Mouse (Mus musculus) T-helper 17 cell (primary cell): ENCODE results near the gene Ankrd24.
"Not testable (repeated sequence)": the region's sequence is repeated elsewhere in the genome, so short reads cannot be mapped to it uniquely, and the experiment has no call there.

Experiments
- in situ Hi-C, 2 experiments: fragments of 300-600 bp; cut with MboI, MseI; formaldehyde crosslinking; loops; 1 replicate in 1 of 2; 2 replicates in 1 of 2; pipeline ENCODE4 v1.15.1; 2025; ENCODE audit warnings: high pct_unique_total_duplicates in 2 of 2

The Ankrd24 gene

DNA sequence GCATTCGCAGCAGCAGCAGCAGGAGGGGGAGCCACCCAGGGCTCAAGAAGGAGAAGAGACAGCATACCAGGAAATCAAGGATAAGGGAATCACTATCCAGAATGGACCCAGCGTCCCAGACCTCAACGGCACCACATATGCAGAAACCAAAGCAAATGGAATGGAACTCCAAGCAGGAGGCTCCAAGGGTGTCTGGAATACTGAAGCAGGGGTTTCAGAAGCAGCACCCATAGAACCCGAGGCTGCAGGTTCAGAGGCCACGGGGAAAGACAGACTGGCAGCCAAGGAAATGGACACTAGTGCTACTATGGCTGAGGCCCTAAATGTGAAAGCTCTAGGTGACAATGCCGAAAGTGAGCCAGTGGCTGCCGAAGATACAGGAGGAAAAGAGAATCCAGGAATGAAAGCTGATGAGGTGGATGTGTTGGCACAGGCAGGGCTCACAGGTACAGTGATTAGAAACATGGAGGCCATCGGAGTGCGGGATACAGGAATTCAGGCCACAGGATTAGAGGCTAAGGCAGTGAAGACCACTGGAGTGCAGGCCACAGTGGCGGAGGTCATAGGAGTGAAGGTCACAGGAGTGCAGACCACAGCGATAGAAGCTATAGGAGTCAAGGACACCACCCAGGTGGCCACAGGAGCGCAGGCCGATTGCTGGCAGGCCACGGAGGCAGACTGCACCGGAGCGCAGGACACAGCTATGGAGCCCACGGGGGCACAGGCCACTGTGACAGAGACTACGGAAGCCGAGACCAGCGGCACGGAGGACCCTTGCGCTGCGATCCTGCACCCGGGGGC, 14.5 kb downstream of the Ankrd24 start:
- in situ Hi-C loops: loop anchor here (5.0 to 25.0 kb wide), 4 partner anchors 62 to 1144 kb away; partner anchors contain the start of gene Zfp433 (in 1 of the 2)

DNA sequence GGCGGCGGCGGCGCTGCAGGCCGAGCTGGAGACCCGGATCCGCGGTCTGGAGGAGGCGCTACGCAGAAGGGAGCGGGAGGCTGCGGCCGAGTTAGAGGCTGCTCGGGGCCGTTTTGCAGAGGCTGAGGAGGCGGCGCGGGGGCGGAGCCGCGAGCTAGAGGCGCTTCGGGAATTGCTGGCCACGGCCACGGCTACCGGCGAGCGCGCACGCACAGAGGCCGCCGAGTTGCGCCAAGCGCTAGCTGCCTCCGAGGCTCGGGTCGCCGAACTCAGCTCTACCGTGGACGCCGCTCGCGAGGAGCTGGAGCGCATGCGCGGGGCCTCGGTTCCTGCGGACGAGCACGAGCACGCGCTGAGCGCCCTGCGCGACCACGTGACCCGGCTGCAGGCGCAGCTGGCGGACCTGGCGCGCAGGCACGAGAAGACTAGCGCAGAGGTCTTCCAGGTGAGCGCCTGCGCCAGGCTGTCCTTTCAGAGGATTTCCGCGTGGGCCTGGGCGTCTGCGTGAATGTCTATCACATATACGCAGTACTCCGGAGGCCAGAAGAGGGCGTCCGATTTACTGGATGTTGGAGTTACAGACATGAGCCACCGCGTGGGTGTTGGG, 15.2 kb downstream of the Ankrd24 start:
- in situ Hi-C loops: loop anchor here (5.0 to 25.0 kb wide), 4 partner anchors 61 to 1144 kb away; partner anchors contain the start of gene Zfp433 (in 1 of the 2)

GRCm38 (mm10) chr10:81644162-81644561, 15.8 kb downstream of the Ankrd24 start:
- in situ Hi-C loops: loop anchor here (5.0 to 25.0 kb wide), 4 partner anchors 61 to 1143 kb away; partner anchors contain the start of gene Zfp433 (in 1 of the 2)

- in situ Hi-C loops: loop anchor here (5.0 to 25.0 kb wide), 4 partner anchors 60 to 1143 kb away; partner anchors contain the start of gene Zfp433 (in 1 of the 2)
Observed at GRCm38 (mm10) chr10:81644716-81645115, 16.4 kb downstream of the Ankrd24 start.

DNA sequence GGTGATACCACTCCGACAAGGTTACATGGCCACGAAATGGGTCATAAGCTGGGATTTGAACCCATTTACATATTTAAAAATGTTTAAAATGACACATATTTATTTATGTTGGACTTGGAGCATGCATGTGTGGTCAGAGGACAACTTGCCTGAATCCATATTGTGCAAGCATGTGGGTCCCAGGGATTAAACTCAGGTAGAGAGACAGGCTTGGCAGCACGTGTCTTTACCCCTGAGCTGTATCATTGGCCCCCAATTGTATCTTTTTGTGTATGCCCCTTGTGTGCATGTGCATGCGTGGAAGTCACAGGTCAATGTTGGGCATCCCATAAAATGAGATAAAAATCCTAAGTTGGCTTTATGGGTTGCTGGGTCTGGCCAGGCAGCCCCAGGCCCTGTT, 17.1 kb downstream of the Ankrd24 start:
- in situ Hi-C loops: loop anchor here (10.0 to 25.0 kb wide), 3 partner anchors 59 to 1142 kb away; partner anchors contain the start of gene Zfp433 (in 1 of the 2)

DNA sequence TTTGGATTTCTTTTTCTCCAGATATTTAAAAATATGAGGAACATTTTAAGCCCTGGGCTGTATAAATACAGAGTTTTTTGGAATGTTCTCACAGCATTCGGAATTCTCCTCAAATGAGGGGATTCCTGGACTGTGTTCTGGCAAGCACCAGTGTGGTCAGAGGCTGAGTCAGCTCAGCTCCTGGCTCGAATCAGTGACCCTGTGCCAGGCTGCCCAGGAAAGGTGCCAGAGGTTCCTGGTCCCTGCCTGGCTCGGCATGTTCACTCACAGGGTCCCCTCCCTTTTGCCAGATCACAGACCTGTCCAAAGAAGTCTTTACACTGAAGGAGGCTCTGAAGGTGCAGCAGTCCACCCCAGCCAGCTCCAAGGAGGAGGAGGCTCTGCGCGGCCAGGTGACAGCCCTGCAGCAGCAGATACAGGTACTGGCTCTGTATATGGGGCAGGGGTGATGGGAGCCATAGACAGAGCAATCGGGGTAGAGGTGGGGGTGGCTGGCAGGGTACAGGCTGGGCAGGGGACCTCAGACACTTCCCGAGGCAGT, 17.7 kb downstream of the Ankrd24 start:
- in situ Hi-C loops: loop anchor here (10.0 to 25.0 kb wide), 3 partner anchors 59 to 1141 kb away; partner anchors contain the start of gene Zfp433 (in 1 of the 2)

DNA sequence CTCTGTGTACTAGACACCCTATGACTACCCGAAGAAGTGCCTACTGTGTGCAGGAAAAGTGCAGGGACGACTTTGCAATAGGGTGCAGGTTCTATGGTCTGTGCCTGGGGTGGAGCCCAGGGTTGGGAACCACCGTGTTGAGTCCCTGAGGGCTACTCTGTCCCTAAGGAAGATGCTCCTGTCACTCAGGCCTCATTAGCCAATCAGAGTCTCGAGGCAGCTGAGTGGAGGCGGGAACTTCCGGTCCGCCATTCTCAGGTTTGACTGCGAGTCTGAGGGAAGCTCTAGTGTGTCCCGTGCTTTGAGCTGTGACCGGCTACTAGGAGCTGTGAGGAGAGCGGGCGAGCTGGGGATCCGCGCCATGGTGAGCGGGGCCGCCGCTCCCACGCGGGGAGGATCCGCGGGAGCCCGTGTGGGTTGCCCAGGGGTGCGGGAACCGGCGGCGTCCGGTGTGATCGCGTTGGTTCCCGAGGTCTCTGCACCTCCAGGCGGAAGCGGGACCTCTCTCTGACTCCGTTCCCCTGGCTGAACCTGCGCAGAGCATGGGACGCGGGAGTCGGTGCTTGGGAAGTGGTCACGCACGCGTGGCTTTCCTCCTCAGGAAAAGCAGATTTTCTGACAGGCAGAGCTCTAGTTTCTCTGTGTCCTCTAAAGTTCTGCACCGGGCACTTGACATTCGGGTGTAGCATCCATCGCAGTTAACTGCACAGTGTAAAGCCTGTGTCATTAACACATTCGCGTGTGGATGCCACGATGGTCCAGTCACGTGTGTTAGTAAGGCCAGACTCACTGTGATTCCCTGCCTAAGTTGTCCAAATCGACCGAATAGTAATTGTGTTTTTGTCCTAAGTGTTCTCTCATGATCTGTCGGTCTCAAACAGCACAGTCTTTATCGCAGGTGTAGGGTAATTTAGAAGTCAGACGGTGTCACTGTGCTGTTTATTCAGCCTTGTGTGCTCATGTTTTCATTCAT, 20.7 kb downstream of the Ankrd24 start, which contains the start of gene Gm10778:
TSS of gene Gm10778 (plus strand) at position 257 of the 973 bp plus-strand sequence.
- in situ Hi-C loops: loop anchor here (10.0 to 25.0 kb wide), 3 partner anchors 56 to 1138 kb away; partner anchors contain the start of gene Zfp433 (in 1 of the 2)

DNA sequence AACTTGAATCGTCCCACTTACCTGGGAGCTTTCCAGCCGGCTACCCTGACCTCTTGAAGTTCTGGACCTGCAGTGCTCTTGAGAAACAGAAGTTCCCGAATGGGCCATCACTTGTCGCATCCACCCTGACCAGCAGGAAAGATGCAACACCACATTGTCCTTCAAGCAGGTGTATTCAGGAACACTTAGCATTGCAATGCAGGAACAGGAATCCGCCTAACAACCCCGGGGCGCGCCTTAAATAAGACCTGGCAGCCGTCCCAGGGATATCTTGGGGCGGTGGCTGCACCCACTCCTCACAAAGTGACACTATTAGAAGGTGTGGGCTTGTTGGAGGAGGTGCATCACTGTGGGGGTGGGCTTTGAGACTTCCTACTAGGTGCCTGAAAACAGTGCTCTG, 26.8 kb downstream of the Ankrd24 start:
- in situ Hi-C loops: loop anchor here in 1 of 2 experiments (10.0 kb wide), 1 partner anchor 60 kb away; no protein-coding TSS in a partner anchor

DNA sequence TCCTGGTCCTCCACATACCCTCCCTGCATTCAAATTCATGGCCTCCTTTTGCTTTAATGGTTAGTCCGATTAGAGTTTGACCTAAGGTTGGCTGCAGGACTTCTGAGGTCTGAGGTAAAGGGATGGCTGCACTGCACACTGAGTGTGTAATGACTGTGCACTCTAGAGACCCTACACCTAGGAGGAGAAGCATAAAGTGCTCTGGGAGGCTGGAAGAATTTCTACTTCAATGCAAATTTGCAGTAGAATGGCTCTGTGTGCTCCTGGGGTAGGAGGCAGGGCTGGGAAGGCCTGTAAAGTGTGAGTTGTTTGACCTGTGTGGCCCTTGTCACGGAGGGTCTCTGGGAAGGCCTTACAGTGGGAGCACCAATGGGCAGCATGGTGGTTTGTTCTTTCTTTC, 27.8 kb downstream of the Ankrd24 start:
- in situ Hi-C loops: loop anchor here in 1 of 2 experiments (10.0 kb wide), 1 partner anchor 59 kb away; no protein-coding TSS in a partner anchor

DNA sequence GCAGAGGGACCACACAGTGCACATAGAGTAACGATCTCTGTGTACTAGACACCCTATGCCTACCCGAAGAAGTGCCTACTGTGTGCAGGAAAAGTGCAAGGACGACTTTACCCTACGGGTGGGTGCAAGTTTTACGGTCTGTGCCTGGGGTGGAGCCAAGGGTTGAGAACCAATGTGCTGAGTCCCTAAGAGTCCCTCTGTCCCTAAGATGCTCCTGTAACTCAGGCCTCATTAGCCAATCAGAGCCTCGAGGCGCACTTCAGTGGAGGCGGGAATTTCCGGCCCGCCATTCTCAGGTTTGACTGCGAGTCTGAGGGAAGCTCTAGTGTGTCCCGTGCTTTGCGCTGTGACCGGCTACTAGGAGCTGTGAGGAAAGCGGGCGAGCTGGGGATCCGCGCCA, 58.8 kb downstream of the Ankrd24 start:
- in situ Hi-C loops: not testable (repeated sequence)
